Mouse (Mus musculus) intestine, embryonic 15.5 days (tissue): Measurements from ENCODE around the gene Gm49403. TPM values are rescaled to one million over a fixed set of nuclear protein-coding genes. Genes with fewer than 3 reads are reported as not detected.
"Not testable (repeated sequence)": the region's sequence is repeated elsewhere in the genome, so short reads cannot be mapped to it uniquely, and the experiment has no call there.

Experiments used
- ATAC-seq: fragments of 200-750 bp; cut with Nextera tagmentation; 2 replicates; pipeline ENCODE4 v1.8.0; 2017; ENCODE audit warnings: moderate TSS enrichment, moderate library complexity
- H3K27ac ChIP-seq: fragments of 300-500 bp; sonication (generic); 2 replicates; pipeline ENCODE4 v1.5.1; 2015; ENCODE audit warnings: mild to moderate bottlenecking, inconsistent platforms
- H3K27me3 ChIP-seq: fragments of 300-500 bp; sonication (generic); replicated peaks from 2 replicates; pipeline ENCODE4 v1.6.1; 2015; ENCODE audit warnings: inconsistent platforms
- H3K36me3 ChIP-seq: fragments of 300-500 bp; sonication (generic); 2 replicates; pipeline ENCODE4 v1.6.1; 2015; ENCODE audit warnings: inconsistent platforms
- H3K4me1 ChIP-seq: fragments of 300-500 bp; sonication (generic); replicated peaks from 2 replicates; pipeline ENCODE4 v1.6.1; 2015; ENCODE audit warnings: inconsistent platforms
- H3K4me2 ChIP-seq: fragments of 300-500 bp; sonication (generic); replicated peaks from 2 replicates; pipeline ENCODE4 v1.6.1; 2015; ENCODE audit warnings: mild to moderate bottlenecking, inconsistent platforms
- H3K4me3 ChIP-seq: fragments of 300-500 bp; sonication (generic); replicated peaks from 2 replicates; pipeline ENCODE4 v1.5.1; 2015; ENCODE audit warnings: inconsistent platforms
- H3K9ac ChIP-seq: fragments of 300-500 bp; sonication (generic); 2 replicates; pipeline ENCODE4 v1.6.1; 2015; ENCODE audit warnings: inconsistent platforms
- H3K9me3 ChIP-seq: fragments of 300-500 bp; sonication (generic); 2 replicates; pipeline ENCODE4 v1.6.1; 2016; ENCODE audit warnings: inconsistent platforms
- WGBS: fragments of 180-500 bp; shearing (Covaris S2); methylation state at CpG from one replicate; pipeline ENCODE4 v1.1.7; 2015; 5-methylcytosine and 5-hydroxymethylcytosine counted together
- polyA plus RNA-seq: library from polyadenylated mRNA; unstranded; fragments of >200 nt; fragmentation: Nextera tagmentation; extraction: Ambion mirVana; gene quantifications from 2 replicates; pipeline ENCODE4 v1.2.1, GENCODE M21; 2015

Gm49403 gene
- polyA plus RNA-seq, 1 experiment from 2014 or later = not detected

GRCm38 (mm10) chr19:8897211-8897864, 13.6 kb downstream of the Gm49403 start:
- H3K4me2 ChIP-seq = peak overlapping the region; percentile 64
- H3K9me3 ChIP-seq, H3K27me3 ChIP-seq: not testable (repeated sequence)
- 20% methylated on average over 21 of the region's 21 CpGs for WGBS
- ATAC-seq = peak; percentile 60
- peaks cover 12% of the 10 kb centered on the region; the same call in 1 of the 2 replicates for H3K36me3 ChIP-seq
- peaks cover 22% of the 10 kb centered on the region for H3K4me1 ChIP-seq
- H3K9ac ChIP-seq = peak overlapping the region; percentile 53
- H3K4me3 ChIP-seq = peak overlapping the region; percentile 87
- peak overlapping the region; percentile 91 for H3K27ac ChIP-seq

GRCm38 (mm10) chr19:8897865-8898495, 14.2 kb downstream of the Gm49403 start, which contains the start of gene Ganab:
Ganab (plus strand) TSS chr19:8898071.
- Histone ChIP-seq H3K36me3 (peaks cover 13% of the 10 kb centered on the region; the same call in 1 of the 2 replicates), H3K4me1 (peaks cover 22% of the 10 kb centered on the region), H3K4me2 (peak within 1 kb of the TSS; percentile 66), H3K9ac (peak within 1 kb of the TSS; percentile 94), H3K4me3 (peak within 1 kb of the TSS; percentile 87), H3K27me3 (no peaks in the 10 kb centered on the region), H3K27ac (peak within 1 kb of the TSS; percentile 91), H3K9me3 (no peaks in the 10 kb centered on the region)
- peak; percentile 99 for ATAC-seq
- WGBS = under 1% methylated on average over 49 of the region's 53 CpGs

GRCm38 (mm10) chr19:8898576-8898975, 14.8 kb downstream of the Gm49403 start:
- peaks cover 13% of the 10 kb centered on the region; the same call in 1 of the 2 replicates for H3K36me3 ChIP-seq
- 5% methylated on average over 13 of the region's 13 CpGs for WGBS
- no peak for ATAC-seq
- peak overlapping the region; percentile 87 for H3K27ac ChIP-seq
- H3K9ac ChIP-seq = peak overlapping the region; percentile 94
- H3K4me2 ChIP-seq = peak overlapping the region; percentile 66
- H3K27me3 ChIP-seq = no peaks in the 10 kb centered on the region
- H3K9me3 ChIP-seq = no peaks in the 10 kb centered on the region
- peak overlapping the region; percentile 87 for H3K4me3 ChIP-seq
- peaks cover 21% of the 10 kb centered on the region for H3K4me1 ChIP-seq

- Histone ChIP-seq H3K9ac (peak overlapping the region; percentile 94), H3K27me3 (no peaks in the 10 kb centered on the region), H3K36me3 (peaks cover 13% of the 10 kb centered on the region; the same call in 1 of the 2 replicates), H3K27ac (no peak overlapping the region), H3K4me1 (peaks cover 17% of the 10 kb centered on the region), H3K4me2 (peak overlapping the region; percentile 66), H3K4me3 (peak overlapping the region; percentile 87), H3K9me3 (no peaks in the 10 kb centered on the region)
- 27% methylated on average over 3 of the region's 3 CpGs for WGBS
- no peak for ATAC-seq
Measured at GRCm38 (mm10) chr19:8899079-8899478, 15.3 kb downstream of the Gm49403 start.

- Histone ChIP-seq H3K4me1 (no peaks in the 10 kb centered on the region), H3K27ac (no peak overlapping the region), H3K4me2 (no peak overlapping the region), H3K36me3 (peaks cover 32% of the 10 kb centered on the region), H3K4me3 (no peak overlapping the region), H3K27me3 (no peaks in the 10 kb centered on the region), H3K9ac (no peak overlapping the region), H3K9me3 (no peaks in the 10 kb centered on the region)
- WGBS = 95% methylated on average over 5 of the region's 5 CpGs
- ATAC-seq = no peak
Measured at GRCm38 (mm10) chr19:8903412-8903811, 19.7 kb downstream of the Gm49403 start.

- H3K27me3 ChIP-seq = no peaks in the 10 kb centered on the region
- H3K9ac ChIP-seq = no peak overlapping the region
- no peaks in the 10 kb centered on the region for H3K9me3 ChIP-seq
- WGBS = 90% methylated on average over 6 of the region's 6 CpGs
- H3K27ac ChIP-seq = no peak overlapping the region
- no peaks in the 10 kb centered on the region for H3K4me1 ChIP-seq
- no peak for ATAC-seq
- no peak overlapping the region for H3K4me3 ChIP-seq
- no peak overlapping the region for H3K4me2 ChIP-seq
- H3K36me3 ChIP-seq = peaks cover 69% of the 10 kb centered on the region
Measured at GRCm38 (mm10) chr19:8908531-8908930, 24.8 kb downstream of the Gm49403 start.

- no peak overlapping the region for H3K27ac ChIP-seq
- 92% methylated on average over 5 of the region's 5 CpGs for WGBS
- H3K4me3 ChIP-seq = no peak overlapping the region
- ATAC-seq = no peak
- H3K27me3 ChIP-seq = no peaks in the 10 kb centered on the region
- peaks cover 81% of the 10 kb centered on the region for H3K36me3 ChIP-seq
- no peak overlapping the region for H3K9ac ChIP-seq
- H3K4me2 ChIP-seq = no peak overlapping the region
- no peaks in the 10 kb centered on the region for H3K9me3 ChIP-seq
- no peaks in the 10 kb centered on the region for H3K4me1 ChIP-seq
Measured at GRCm38 (mm10) chr19:8911810-8912209, 28.1 kb downstream of the Gm49403 start.

GRCm38 (mm10) chr19:8914212-8914611, 30.5 kb downstream of the Gm49403 start:
- ATAC-seq = no peak
- Histone ChIP-seq H3K9ac (no peak overlapping the region), H3K36me3 (peaks cover 62% of the 10 kb centered on the region), H3K4me1 (no peaks in the 10 kb centered on the region), H3K4me2 (no peak overlapping the region), H3K4me3 (no peak overlapping the region), H3K27me3 (no peaks in the 10 kb centered on the region), H3K27ac (no peak overlapping the region), H3K9me3 (no peaks in the 10 kb centered on the region)
- 95% methylated on average over 3 of the region's 3 CpGs for WGBS

- H3K9ac ChIP-seq = no peak overlapping the region
- no peak overlapping the region for H3K27ac ChIP-seq
- no peaks in the 10 kb centered on the region for H3K9me3 ChIP-seq
- no peaks in the 10 kb centered on the region for H3K27me3 ChIP-seq
- WGBS = 89% methylated on average over 3 of the region's 3 CpGs
- H3K4me2 ChIP-seq = no peak overlapping the region
- no peak overlapping the region for H3K4me3 ChIP-seq
- peaks cover 25% of the 10 kb centered on the region for H3K36me3 ChIP-seq
- ATAC-seq = no peak
- H3K4me1 ChIP-seq = no peaks in the 10 kb centered on the region; the same call in 1 of the 2 replicates
Measured at GRCm38 (mm10) chr19:8919000-8919399, 35.3 kb downstream of the Gm49403 start.

- 65% methylated on average over 6 of the region's 6 CpGs for WGBS
- Histone ChIP-seq H3K9ac (0 out of 2 replicates have a peak overlapping the region, but pooled peaks have one; percentile 85), H3K27ac (peak overlapping the region; percentile 92)
Measured at GRCm38 (mm10) chr19:8919684-8920072, 35.9 kb downstream of the Gm49403 start.

GRCm38 (mm10) chr19:8920073-8920736, 36.5 kb downstream of the Gm49403 start, which contains the start of gene B3gat3:
B3gat3 (plus strand) TSS chr19:8920374.
- WGBS = 2% methylated on average over 49 of the region's 50 CpGs
- Histone ChIP-seq H3K4me3 (peak within 1 kb of the TSS; percentile 87), H3K9me3 (no peaks in the 10 kb centered on the region), H3K27ac (peak within 1 kb of the TSS; percentile 92), H3K9ac (peak within 1 kb of the TSS; percentile 85), H3K27me3 (no peaks in the 10 kb centered on the region), H3K4me1 (no peaks in the 10 kb centered on the region; the same call in 1 of the 2 replicates), H3K36me3 (peaks cover 15% of the 10 kb centered on the region), H3K4me2 (peak within 1 kb of the TSS; percentile 75)
- peak; percentile 98 for ATAC-seq

More at GRCm38 (mm10) chr19:8919684-8920072, 35.9 kb downstream of the Gm49403 start:
- H3K4me3 ChIP-seq = no peak overlapping the region; the same call in 1 of the 2 replicates
- H3K9me3 ChIP-seq = no peaks in the 10 kb centered on the region
- peaks cover 19% of the 10 kb centered on the region for H3K36me3 ChIP-seq
- ATAC-seq = no peak
- H3K27me3 ChIP-seq = no peaks in the 10 kb centered on the region
- H3K4me1 ChIP-seq = no peaks in the 10 kb centered on the region; the same call in 1 of the 2 replicates
- peak overlapping the region; percentile 75 for H3K4me2 ChIP-seq

GRCm38 (mm10) chr19:8920836-8921291, 37.1 kb downstream of the Gm49403 start:
- Histone ChIP-seq H3K4me2 (peak overlapping the region; percentile 75), H3K27me3 (no peaks in the 10 kb centered on the region), H3K9ac (peak overlapping the region; percentile 85), H3K4me1 (no peaks in the 10 kb centered on the region; the same call in 1 of the 2 replicates), H3K36me3 (peaks cover 13% of the 10 kb centered on the region), H3K27ac (peak overlapping the region; percentile 92), H3K9me3 (no peaks in the 10 kb centered on the region), H3K4me3 (peak overlapping the region; percentile 87)
- WGBS = 1% methylated on average over 6 of the region's 6 CpGs
- peak; percentile 7 for ATAC-seq
